ENCODE assay signal across 8 mouse cellular contexts in genomic region chr13:63564626-63565319, GRCm38 (mm10). TPM values are rescaled to one million over a fixed set of nuclear protein-coding genes. Genes with fewer than 3 reads are reported as not detected.
A peak's percentile ranks its signal among the peaks of the same experiment; 100 is the strongest.
DNase-seq lines count a peak whose midpoint lies in the region; ATAC-seq lines count a peak whose summit lies in the region.

No protein-coding gene starts in this region.

- peak overlapping the region; percentile 81 for H3K4me2 ChIP-seq in intestine, embryonic 16.5 days (ENCODE audit: low read depth, low read length)
- H3K4me2 ChIP-seq in liver, embryonic 11.5 days, result peak overlapping the region; percentile 99
- peak overlapping the region; percentile 83 for H3K4me2 ChIP-seq in stomach, embryonic 15.5 days

- peak overlapping the region; percentile 99 for H3K27ac ChIP-seq in intestine, embryonic 16.5 days (ENCODE audit: low read length)
- H3K27ac ChIP-seq in liver, embryonic 11.5 days (ENCODE audit: low read depth, low read length), result peak overlapping the region; percentile 99
- peak overlapping the region; percentile 99 for H3K27ac ChIP-seq in stomach, embryonic 15.5 days

- H3K9me3 ChIP-seq in intestine, embryonic 16.5 days (ENCODE audit: control insufficient read depth, low read length), result no peaks in the 10 kb centered on the region
- H3K9me3 ChIP-seq in liver, embryonic 11.5 days (ENCODE audit: control insufficient read depth, low read length), result no peaks in the 10 kb centered on the region
- no peaks in the 10 kb centered on the region for H3K9me3 ChIP-seq in stomach, embryonic 15.5 days

- H3K27me3 ChIP-seq in intestine, embryonic 16.5 days (replicated peaks; ENCODE audit: control insufficient read depth, insufficient read depth, low read length), result no peaks in the 10 kb centered on the region
- H3K27me3 ChIP-seq in liver, embryonic 11.5 days (replicated peaks; ENCODE audit: control insufficient read depth, insufficient read depth, low read length), result no peaks in the 10 kb centered on the region
- H3K27me3 ChIP-seq in stomach, embryonic 15.5 days (replicated peaks), result no peaks in the 10 kb centered on the region

- H3K4me3 ChIP-seq in intestine, embryonic 16.5 days (ENCODE audit: low read length), result peak overlapping the region; percentile 63
- H3K4me3 ChIP-seq in liver, embryonic 11.5 days (ENCODE audit: low read depth, low read length), result peak overlapping the region; percentile 93
- peak overlapping the region; percentile 89 for H3K4me3 ChIP-seq in stomach, embryonic 15.5 days (replicated peaks)

- H3K4me1 ChIP-seq in intestine, embryonic 16.5 days (ENCODE audit: control insufficient read depth, insufficient read depth, low read length), result peaks cover 3% of the 10 kb centered on the region
- peaks cover 25% of the 10 kb centered on the region for H3K4me1 ChIP-seq in liver, embryonic 11.5 days (replicated peaks; ENCODE audit: control insufficient read depth, insufficient read depth, low read length)
- H3K4me1 ChIP-seq in stomach, embryonic 15.5 days, result peaks cover 9% of the 10 kb centered on the region

- H3K36me3 ChIP-seq in intestine, embryonic 16.5 days (ENCODE audit: control insufficient read depth, insufficient read depth, low read length), result no peaks in the 10 kb centered on the region
- H3K36me3 ChIP-seq in liver, embryonic 11.5 days (ENCODE audit: control insufficient read depth, insufficient read depth, low read length), result no peaks in the 10 kb centered on the region; the same call in 1 of the 2 replicates
- H3K36me3 ChIP-seq in stomach, embryonic 15.5 days, result no peaks in the 10 kb centered on the region

- ATAC-seq in intestine, embryonic 16.5 days, result peak; percentile 25
- peak; percentile 32 for ATAC-seq in liver, embryonic 11.5 days (replicated peaks; ENCODE audit: low FRiP score)
- ATAC-seq in stomach, embryonic 15.5 days (ENCODE audit: insufficient read depth, low FRiP score, low read depth), result peak; percentile 11; the same call in 1 of the 2 replicates

- H3K9ac ChIP-seq in intestine, embryonic 16.5 days (ENCODE audit: low read depth, low read length), result peak overlapping the region; percentile 88
- peak overlapping the region; percentile 76 for H3K9ac ChIP-seq in liver, embryonic 11.5 days (ENCODE audit: low read depth, low read length)
- peak overlapping the region; percentile 99 for H3K9ac ChIP-seq in stomach, embryonic 15.5 days

- WGBS in intestine, embryonic 16.5 days, result under 1% methylated on average over 36 of the region's 36 CpGs
- WGBS in liver, embryonic 11.5 days, result under 1% methylated on average over 36 of the region's 36 CpGs
- WGBS in stomach, embryonic 15.5 days, result under 1% methylated on average over 36 of the region's 36 CpGs

- DNase-seq in 3134 (ENCODE audit: extremely low read depth, insufficient read length, low spot score), result peak; percentile 83
- peak; percentile 77 to 89 for DNase-seq in adrenal gland, adult 18-20 months (ENCODE audit: low spot score in 2 of 2)
- DNase-seq in embryo, embryonic 11 days, result peak; percentile 82
- peak; percentile 21 to 65 for DNase-seq in gastrocnemius, postnatal 4 days (ENCODE audit: low spot score in 2 of 2)
- DNase-seq in liver, embryonic 11.5 days (ENCODE audit: low spot score), result peak; percentile 77
- peak; percentile 74 for DNase-seq in naive thymus-derived CD4-positive, alpha-beta T cell, adult 2 months (ENCODE audit: low read depth)

RNA-seq across cellular contexts. Expression of gene Ptch1, which starts 8.6 kb away (rescaled TPM):
- total RNA-seq in adrenal gland, adult 18-20 months (2021), result 10 to 100 TPM; 29.5 to 40.7 TPM
- 10 to 100 TPM; 23.4 to 24.1 TPM for total RNA-seq in gastrocnemius, postnatal 4 days (2021)
- polyA plus RNA-seq in intestine, embryonic 16.5 days (2015; fragmentation: Nextera tagmentation; extraction: Ambion mirVana), result 24.5 and 25.5 TPM in 2 replicates
- polyA plus RNA-seq in liver, embryonic 11.5 days (2014; fragmentation: Nextera tagmentation; extraction: Ambion mirVana), result 14.0 and 15.0 TPM in 2 replicates
- polyA plus RNA-seq in stomach, embryonic 15.5 days (2015; fragmentation: Nextera tagmentation; extraction: Ambion mirVana), result 32.1 and 34.3 TPM in 2 replicates

Comparison
In these comparisons a context has a peak if more than half of its experiments do, and no peak if none do; other contexts are left out.
1. Peak in every context shown above with its lines: DNase-seq, ATAC-seq, H3K4me3 ChIP-seq and H3K27ac ChIP-seq.